Mouse (Mus musculus) lung, embryonic 15.5 days (tissue): ENCODE measurements around the gene Ano6. TPM values are rescaled to one million over a fixed set of nuclear protein-coding genes. Genes with fewer than 3 reads are reported as not detected.
"Not testable (repeated sequence)": the region's sequence is repeated elsewhere in the genome, so short reads cannot be mapped to it uniquely, and the experiment has no call there.

Experiments used
- ATAC-seq: fragments of 200-750 bp; cut with Nextera tagmentation; 2 replicates; pipeline ENCODE4 v1.8.0; 2017; ENCODE audit warnings: moderate number of reproducible peaks, borderline replicate concordance; ENCODE audit not compliant: low FRiP score, low TSS enrichment; ENCODE audit errors: extremely low read depth
- H3K27ac ChIP-seq: fragments of 300-500 bp; sonication (generic); 2 replicates; pipeline ENCODE4 v1.5.1; 2015; ENCODE audit warnings: moderate library complexity, mild to moderate bottlenecking, inconsistent platforms
- H3K27me3 ChIP-seq: fragments of 300-500 bp; sonication (generic); 2 replicates; pipeline ENCODE4 v1.6.1; 2015; ENCODE audit warnings: inconsistent platforms
- H3K36me3 ChIP-seq: fragments of 300-500 bp; sonication (generic); 2 replicates; pipeline ENCODE4 v1.6.1; 2015; ENCODE audit warnings: inconsistent platforms
- H3K4me1 ChIP-seq: fragments of 300-500 bp; sonication (generic); 2 replicates; pipeline ENCODE4 v1.6.1; 2015; ENCODE audit warnings: inconsistent platforms
- H3K4me2 ChIP-seq: fragments of 300-500 bp; sonication (generic); 2 replicates; pipeline ENCODE4 v1.6.1; 2015; ENCODE audit warnings: inconsistent platforms, mild to moderate bottlenecking, moderate library complexity
- H3K4me3 ChIP-seq: fragments of 300-500 bp; sonication (generic); 2 replicates; pipeline ENCODE4 v1.5.1; 2015; ENCODE audit warnings: mild to moderate bottlenecking, inconsistent platforms
- H3K9ac ChIP-seq: fragments of 300-500 bp; sonication (generic); 2 replicates; pipeline ENCODE4 v1.6.1; 2015; ENCODE audit warnings: inconsistent platforms
- H3K9me3 ChIP-seq: fragments of 300-500 bp; sonication (generic); 2 replicates; pipeline ENCODE4 v1.6.1; 2016; ENCODE audit warnings: inconsistent platforms
- WGBS: fragments of 180-500 bp; shearing (Covaris S2); methylation state at CpG from one replicate; pipeline ENCODE4 v1.1.7; 2015; 5-methylcytosine and 5-hydroxymethylcytosine counted together
- polyA plus RNA-seq: library from polyadenylated mRNA; unstranded; fragments of >200 nt; fragmentation: Nextera tagmentation; extraction: Ambion mirVana; gene quantifications from 2 replicates; pipeline ENCODE4 v1.2.1, GENCODE M21; 2015

The Ano6 gene
- polyA plus RNA-seq, 1 experiment from 2014 or later: 44.0 TPM

GRCm38 (mm10) chr15:95820678-95821077 lies 30.0 kb downstream of the Ano6 start:
- peaks cover 3% of the 10 kb centered on the region; the same call in 1 of the 2 replicates for H3K4me1 ChIP-seq
- ATAC-seq: no peak
- H3K4me2 ChIP-seq: no peak overlapping the region
- H3K27ac ChIP-seq: no peak overlapping the region
- H3K9ac ChIP-seq: no peak overlapping the region
- H3K4me3 ChIP-seq: no peak overlapping the region
- no peaks in the 10 kb centered on the region for H3K27me3 ChIP-seq
- H3K9me3 ChIP-seq: no peaks in the 10 kb centered on the region
- no peaks in the 10 kb centered on the region for H3K36me3 ChIP-seq
- WGBS: 88% methylated on average over 9 of the region's 9 CpGs

- H3K27ac ChIP-seq: no peak overlapping the region
- no peak overlapping the region for H3K4me2 ChIP-seq
- no peaks in the 10 kb centered on the region for H3K36me3 ChIP-seq
- H3K9me3 ChIP-seq: no peaks in the 10 kb centered on the region
- peaks cover 11% of the 10 kb centered on the region for H3K4me1 ChIP-seq
- no peak for ATAC-seq
- WGBS: 73% methylated on average over 9 of the region's 9 CpGs
- H3K27me3 ChIP-seq: no peaks in the 10 kb centered on the region
- no peak overlapping the region for H3K4me3 ChIP-seq
- H3K9ac ChIP-seq: no peak overlapping the region
Measured at GRCm38 (mm10) chr15:95822099-95822498, 31.5 kb downstream of the Ano6 start.

- no peak overlapping the region for H3K4me3 ChIP-seq
- ATAC-seq: no peak
- H3K36me3 ChIP-seq: no peaks in the 10 kb centered on the region
- H3K4me2 ChIP-seq: no peak overlapping the region
- no peak overlapping the region for H3K9ac ChIP-seq
- H3K27me3 ChIP-seq: no peaks in the 10 kb centered on the region
- H3K27ac ChIP-seq: no peak overlapping the region
- no peaks in the 10 kb centered on the region for H3K9me3 ChIP-seq
- 78% methylated on average over 13 of the region's 13 CpGs for WGBS
- peaks cover 24% of the 10 kb centered on the region for H3K4me1 ChIP-seq
Measured at GRCm38 (mm10) chr15:95823383-95824306, 33.0 kb downstream of the Ano6 start.

- no peak for ATAC-seq
- H3K4me2 ChIP-seq: no peak overlapping the region
- H3K4me3 ChIP-seq: no peak overlapping the region
- H3K36me3 ChIP-seq: no peaks in the 10 kb centered on the region
- peaks cover 49% of the 10 kb centered on the region for H3K4me1 ChIP-seq
- 70% methylated on average over 13 of the region's 13 CpGs for WGBS
- H3K27me3 ChIP-seq: no peaks in the 10 kb centered on the region
- H3K27ac ChIP-seq: no peak overlapping the region
- no peaks in the 10 kb centered on the region for H3K9me3 ChIP-seq
- no peak overlapping the region for H3K9ac ChIP-seq
Measured at GRCm38 (mm10) chr15:95826516-95826915, 35.9 kb downstream of the Ano6 start.

- Histone ChIP-seq H3K4me1 (peaks cover 46% of the 10 kb centered on the region), H3K36me3 (no peaks in the 10 kb centered on the region), H3K4me3 (no peak overlapping the region), H3K9me3 (no peaks in the 10 kb centered on the region), H3K9ac (no peak overlapping the region), H3K27me3 (no peaks in the 10 kb centered on the region), H3K4me2 (peak overlapping the region; percentile 28), H3K27ac (peak overlapping the region; percentile 86)
- peak; percentile 8; the same call in 1 of the 2 replicates for ATAC-seq
- 34% methylated on average over 11 of the region's 11 CpGs for WGBS
Measured at GRCm38 (mm10) chr15:95827465-95827971, 36.9 kb downstream of the Ano6 start.

- H3K9me3 ChIP-seq, H3K27me3 ChIP-seq, H3K4me3 ChIP-seq, H3K9ac ChIP-seq, H3K36me3 ChIP-seq: not testable (repeated sequence)
- ATAC-seq: peak; percentile 39; the same call in 1 of the 2 replicates
- peaks cover 46% of the 10 kb centered on the region for H3K4me1 ChIP-seq
- peak overlapping the region; percentile 28 for H3K4me2 ChIP-seq
- peak overlapping the region; percentile 86 for H3K27ac ChIP-seq
- WGBS: 20% methylated on average over 8 of the region's 8 CpGs
Measured at GRCm38 (mm10) chr15:95828018-95828646, 37.5 kb downstream of the Ano6 start.

- Histone ChIP-seq H3K4me3 (no peak overlapping the region), H3K9ac (no peak overlapping the region), H3K27ac (peak overlapping the region; percentile 86), H3K36me3 (no peaks in the 10 kb centered on the region), H3K4me1 (peaks cover 46% of the 10 kb centered on the region), H3K27me3 (no peaks in the 10 kb centered on the region), H3K9me3 (no peaks in the 10 kb centered on the region), H3K4me2 (peak overlapping the region; percentile 29)
- WGBS: 20% methylated on average over 10 of the region's 10 CpGs
- peak; percentile 83 for ATAC-seq
Measured at GRCm38 (mm10) chr15:95828647-95829254, 38.1 kb downstream of the Ano6 start.

- ATAC-seq: no peak
- H3K36me3 ChIP-seq: no peaks in the 10 kb centered on the region
- 56% methylated on average over 14 of the region's 14 CpGs for WGBS
- no peaks in the 10 kb centered on the region for H3K27me3 ChIP-seq
- H3K9me3 ChIP-seq: no peaks in the 10 kb centered on the region
- no peak overlapping the region for H3K4me3 ChIP-seq
- H3K27ac ChIP-seq: peak overlapping the region; percentile 86
- no peak overlapping the region for H3K9ac ChIP-seq
- H3K4me1 ChIP-seq: peaks cover 46% of the 10 kb centered on the region
- H3K4me2 ChIP-seq: peak overlapping the region; percentile 29
Measured at GRCm38 (mm10) chr15:95829553-95830205, 39.0 kb downstream of the Ano6 start.

- Histone ChIP-seq H3K36me3 (no peaks in the 10 kb centered on the region), H3K9me3 (no peaks in the 10 kb centered on the region), H3K4me1 (peaks cover 51% of the 10 kb centered on the region), H3K4me3 (no peak overlapping the region), H3K4me2 (peak overlapping the region; percentile 17), H3K27ac (peak overlapping the region; percentile 86), H3K9ac (no peak overlapping the region), H3K27me3 (no peaks in the 10 kb centered on the region)
- ATAC-seq: no peak
- WGBS: 60% methylated on average over 12 of the region's 12 CpGs
Measured at GRCm38 (mm10) chr15:95830206-95830560, 39.5 kb downstream of the Ano6 start.

GRCm38 (mm10) chr15:95833292-95833691 lies 42.6 kb downstream of the Ano6 start:
- Histone ChIP-seq H3K27me3 (no peaks in the 10 kb centered on the region), H3K9me3 (no peaks in the 10 kb centered on the region), H3K4me2 (no peak overlapping the region), H3K4me3 (no peak overlapping the region), H3K27ac (no peak overlapping the region), H3K36me3 (no peaks in the 10 kb centered on the region), H3K9ac (no peak overlapping the region), H3K4me1 (peaks cover 63% of the 10 kb centered on the region)
- WGBS: 79% methylated on average over 9 of the region's 9 CpGs
- ATAC-seq: no peak

- Histone ChIP-seq H3K4me3 (no peak overlapping the region), H3K27ac (peak overlapping the region; percentile 79), H3K4me2 (0 out of 2 replicates have a peak overlapping the region, but pooled peaks have one; percentile 7), H3K36me3 (no peaks in the 10 kb centered on the region), H3K9me3 (no peaks in the 10 kb centered on the region), H3K27me3 (no peaks in the 10 kb centered on the region), H3K4me1 (peaks cover 45% of the 10 kb centered on the region), H3K9ac (no peak overlapping the region)
- ATAC-seq: no peak
- WGBS: 45% methylated on average over 4 of the region's 4 CpGs
Measured at GRCm38 (mm10) chr15:95836077-95836476, 45.4 kb downstream of the Ano6 start.
